Mouse (Mus musculus) spleen, adult 2 months (tissue): ENCODE results near the gene Cbl. TPM values are rescaled to one million over a fixed set of nuclear protein-coding genes. Genes with fewer than 3 reads are reported as not detected.

Experiments used
- DNase-seq, 2 experiments: peaks; one replicate each; pipeline versions ENCODE4 v3.0.0 to v3.0.0-alpha.2; 2012 to 2021; ENCODE audit warnings: low spot score in 2 of 2, low read depth in 1 of 2
- H3K27ac ChIP-seq: fragments of 200-500 bp; 2 replicates; pipeline ENCODE4 v1.5.1; 2012; ENCODE audit warnings: low read length, inconsistent platforms; ENCODE audit not compliant: insufficient read depth
- H3K27me3 ChIP-seq: fragments of 200-500 bp; 2 replicates; pipeline ENCODE4 v1.6.1; 2012; ENCODE audit warnings: mild to moderate bottlenecking, moderate library complexity, low read length, inconsistent platforms; ENCODE audit not compliant: control insufficient read depth, insufficient read depth
- H3K36me3 ChIP-seq: fragments of 200-500 bp; 2 replicates; pipeline ENCODE4 v1.6.1; 2012; ENCODE audit warnings: mild to moderate bottlenecking, low read length, inconsistent platforms; ENCODE audit not compliant: control insufficient read depth, insufficient read depth
- H3K4me1 ChIP-seq: fragments of 200-500 bp; 2 replicates; pipeline ENCODE4 v1.6.1; 2011; ENCODE audit warnings: inconsistent platforms; ENCODE audit not compliant: control insufficient read depth, insufficient read depth, insufficient read length
- H3K4me3 ChIP-seq: fragments of 200-500 bp; 2 replicates; pipeline ENCODE4 v1.5.1; 2011; ENCODE audit warnings: mild to moderate bottlenecking, inconsistent platforms; ENCODE audit not compliant: insufficient read depth, insufficient read length; ENCODE audit errors: extremely low read depth
- CTCF ChIP-seq: fragments of 200-500 bp; IDR thresholded peaks from 2 replicates; pipeline ENCODE4 v1.5.1; 2011; ENCODE audit warnings: mild to moderate bottlenecking, inconsistent platforms; ENCODE audit not compliant: insufficient read depth, insufficient read length, insufficient replicate concordance; ENCODE audit errors: extremely low read depth
- POLR2A ChIP-seq: fragments of 200-500 bp; IDR thresholded peaks from 2 replicates; pipeline ENCODE4 v1.6.1; 2011; ENCODE audit warnings: low read depth, low read length, inconsistent platforms
- WGBS: fragments of 180-500 bp; shearing (Covaris S2); methylation state at CpG from one replicate; pipeline ENCODE4 v1.1.7; 2018; 5-methylcytosine and 5-hydroxymethylcytosine counted together
- polyA plus RNA-seq: library from polyadenylated mRNA; depleted of rRNA; stranded (reverse); fragments of >200 nt; gene quantifications from 2 replicates; pipeline ENCODE4 v1.2.3, GENCODE M21; 2012

The Cbl gene
- polyA plus RNA-seq, 1 experiment = 16.1 TPM

DNA sequence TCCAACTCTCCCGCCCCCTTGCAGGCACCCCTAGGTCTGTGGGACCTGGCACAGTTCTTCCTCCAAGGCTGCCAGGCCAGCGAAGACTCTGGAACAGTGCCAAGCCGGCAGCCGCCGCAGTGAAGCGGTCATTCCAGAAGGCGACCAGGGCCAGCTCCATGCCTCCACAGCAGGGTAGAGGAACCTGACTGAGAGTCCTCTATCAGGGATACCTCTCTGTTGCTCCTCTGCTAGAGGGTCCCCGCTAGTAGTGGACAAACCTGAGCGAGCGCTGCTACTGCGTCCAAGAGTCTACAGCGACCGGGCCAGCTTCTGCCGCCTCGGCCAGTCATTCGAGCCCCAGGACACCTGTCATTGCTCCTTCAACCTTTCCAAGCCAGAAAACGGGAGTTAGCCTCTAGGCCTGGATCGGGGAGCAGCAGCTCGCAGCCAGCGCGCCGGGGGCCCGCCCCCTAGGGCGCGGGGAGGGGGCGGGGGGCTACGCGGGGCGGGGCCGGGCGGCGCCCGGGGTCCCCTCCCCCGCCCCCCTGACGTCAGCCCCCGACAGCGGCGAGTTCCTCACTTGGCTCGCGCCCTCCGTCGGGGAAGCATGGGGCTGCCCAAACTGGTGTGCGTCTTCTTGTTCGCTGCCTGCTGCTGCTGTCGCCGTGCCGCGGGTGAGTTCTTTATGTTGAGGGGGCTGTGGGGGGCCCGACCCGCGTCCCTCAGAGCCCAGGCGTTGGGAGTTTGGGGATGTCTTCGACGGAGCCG, 99.6 kb downstream of the Cbl start, which contains the start of gene Mcam:
Gene Mcam (plus strand): TSS at position 369 of the 750 bp plus-strand sequence.
- Histone ChIP-seq H3K4me3 (peak within 1 kb of the TSS; percentile 43; the same call in 1 of the 2 replicates), H3K27ac (no peak within 1 kb of the TSS), H3K4me1 (peaks cover 17% of the 10 kb centered on the region), H3K27me3 (peaks cover 9% of the 10 kb centered on the region), H3K36me3 (no peaks in the 10 kb centered on the region)
- WGBS = 3% methylated on average over 52 of the region's 55 CpGs
- DNase-seq = no peak
- TF ChIP-seq POLR2A (no peak), CTCF (no peak)

DNA sequence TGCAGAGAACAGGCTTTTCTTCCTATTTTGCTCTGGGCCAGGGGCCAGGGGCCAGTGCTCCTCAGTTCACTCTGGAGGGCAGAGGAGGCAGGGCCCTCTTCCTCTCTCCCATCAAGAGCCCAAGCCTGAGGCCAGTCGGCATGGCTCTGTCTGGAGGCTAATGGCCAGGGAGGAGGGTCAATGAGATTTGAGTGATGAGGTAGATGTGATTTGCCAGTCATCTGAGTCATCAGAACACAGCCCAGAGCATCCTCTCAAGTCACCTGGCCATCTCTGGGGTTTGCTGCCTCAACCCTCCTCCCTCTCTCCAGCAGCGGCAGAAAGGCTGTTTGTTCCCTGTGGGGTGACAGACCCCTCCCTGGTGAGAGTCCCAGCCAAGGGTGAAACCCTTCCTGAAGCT, 100.6 kb downstream of the Cbl start:
- peaks cover 9% of the 10 kb centered on the region for H3K27me3 ChIP-seq
- H3K27ac ChIP-seq = no peak overlapping the region
- H3K4me3 ChIP-seq = no peak overlapping the region
- H3K36me3 ChIP-seq = no peaks in the 10 kb centered on the region
- TF ChIP-seq CTCF (no peak), POLR2A (no peak)
- no peak for DNase-seq
- WGBS = 30% methylated on average over 2 of the region's 2 CpGs
- peaks cover 17% of the 10 kb centered on the region for H3K4me1 ChIP-seq

DNA sequence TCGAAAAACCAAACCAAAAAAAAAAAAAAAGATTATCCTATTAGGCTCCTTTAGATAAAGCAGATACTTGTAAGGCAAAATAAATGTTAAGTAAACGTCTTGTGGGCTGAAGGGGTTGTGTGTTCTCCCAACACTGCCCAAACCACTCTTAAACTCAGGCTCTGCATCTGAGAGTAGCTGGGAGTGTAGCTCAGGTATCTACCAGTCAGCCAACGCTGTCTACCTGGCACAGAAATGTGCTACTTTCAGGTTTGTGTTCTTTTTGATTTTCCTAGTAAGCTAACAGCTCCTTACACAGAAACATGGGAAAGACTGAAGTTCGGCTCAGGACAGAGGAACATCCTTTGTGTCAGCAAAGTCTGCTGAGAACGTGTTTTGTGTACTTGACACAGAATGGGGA, 101.6 kb downstream of the Cbl start:
- TF ChIP-seq CTCF (no peak), POLR2A (no peak)
- Histone ChIP-seq H3K36me3 (no peaks in the 10 kb centered on the region), H3K27ac (no peak overlapping the region), H3K4me3 (no peak overlapping the region), H3K27me3 (peaks cover 9% of the 10 kb centered on the region), H3K4me1 (peaks cover 17% of the 10 kb centered on the region)
- 77% methylated on average over 5 of the region's 5 CpGs for WGBS
- DNase-seq = no peak

DNA sequence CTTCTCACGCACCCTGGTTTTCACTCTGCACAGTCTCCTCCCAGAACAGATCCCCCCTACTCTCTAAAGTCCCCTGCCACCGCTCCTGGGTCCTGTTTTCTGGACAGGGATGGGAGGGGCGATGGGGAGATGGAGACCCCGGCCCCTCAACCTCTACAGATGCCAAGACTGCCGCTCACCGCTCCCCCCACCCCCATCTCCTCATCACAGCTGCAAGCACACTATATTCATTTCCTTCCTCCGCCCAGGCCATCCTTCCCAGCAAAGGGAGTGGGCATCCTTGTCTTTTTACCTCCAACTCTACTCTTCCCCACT, 102.6 kb downstream of the Cbl start:
- no peak for TF ChIP-seq CTCF
- no peak for TF ChIP-seq POLR2A
- WGBS = 44% methylated on average over 7 of the region's 7 CpGs
- H3K36me3 ChIP-seq = no peaks in the 10 kb centered on the region
- no peak overlapping the region; the same call in 1 of the 2 replicates for H3K27ac ChIP-seq
- H3K27me3 ChIP-seq = peaks cover 9% of the 10 kb centered on the region
- H3K4me1 ChIP-seq = peaks cover 17% of the 10 kb centered on the region
- H3K4me3 ChIP-seq = no peak overlapping the region
- no peak for DNase-seq

GRCm38 (mm10) chr9:44130581-44131275, 103.1 kb downstream of the Cbl start:
- DNase-seq = no peak
- peaks cover 17% of the 10 kb centered on the region for H3K4me1 ChIP-seq
- TF ChIP-seq POLR2A = no peak
- TF ChIP-seq CTCF = no peak
- peak overlapping the region; percentile 52; the same call in 1 of the 2 replicates for H3K4me3 ChIP-seq
- peak overlapping the region; percentile 68 for H3K27ac ChIP-seq
- peaks cover 9% of the 10 kb centered on the region for H3K27me3 ChIP-seq
- H3K36me3 ChIP-seq = no peaks in the 10 kb centered on the region
- WGBS = 33% methylated on average over 19 of the region's 19 CpGs

- Histone ChIP-seq H3K27ac (peak overlapping the region; percentile 68), H3K27me3 (peaks cover 8% of the 10 kb centered on the region), H3K36me3 (no peaks in the 10 kb centered on the region), H3K4me1 (peaks cover 16% of the 10 kb centered on the region), H3K4me3 (peak overlapping the region; percentile 52)
- under 1% methylated on average over 27 of the region's 27 CpGs for WGBS
- DNase-seq = peak; percentile 43 to 78
- TF ChIP-seq POLR2A (0 out of 2 replicates have a peak, but pooled peaks have one; percentile 5), CTCF (no peak)
Observed at GRCm38 (mm10) chr9:44130034-44130433, 103.8 kb downstream of the Cbl start.
